Mouse (Mus musculus): ENCODE data around the gene Trim37.
"Not testable (repeated sequence)": the region's sequence is repeated elsewhere in the genome, so short reads cannot be mapped to it uniquely, and the experiment has no call there.

Gene Trim37

DNA sequence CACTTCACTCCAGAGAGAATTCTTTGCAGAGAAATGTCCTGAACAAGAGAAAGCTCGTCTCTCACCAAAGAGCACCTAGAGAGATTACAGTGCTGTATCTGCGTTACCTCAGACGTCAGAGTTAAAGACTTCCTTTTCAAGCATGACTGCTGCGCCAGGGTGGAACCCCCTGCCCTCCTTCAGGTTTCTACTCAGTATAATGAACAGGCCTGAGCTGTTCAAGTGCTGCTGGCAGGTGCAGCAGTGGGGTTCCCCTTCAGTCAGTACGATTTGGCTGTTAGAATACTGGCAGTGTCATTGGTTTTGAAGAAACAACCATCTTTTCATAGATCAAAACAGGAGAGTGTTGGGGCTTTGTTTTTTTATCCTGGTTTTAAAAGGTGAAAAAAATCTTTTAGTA is 100.2 kb downstream of the Trim37 start:
- in situ Hi-C loops (cut with MboI, MseI) = no loop called here

DNA sequence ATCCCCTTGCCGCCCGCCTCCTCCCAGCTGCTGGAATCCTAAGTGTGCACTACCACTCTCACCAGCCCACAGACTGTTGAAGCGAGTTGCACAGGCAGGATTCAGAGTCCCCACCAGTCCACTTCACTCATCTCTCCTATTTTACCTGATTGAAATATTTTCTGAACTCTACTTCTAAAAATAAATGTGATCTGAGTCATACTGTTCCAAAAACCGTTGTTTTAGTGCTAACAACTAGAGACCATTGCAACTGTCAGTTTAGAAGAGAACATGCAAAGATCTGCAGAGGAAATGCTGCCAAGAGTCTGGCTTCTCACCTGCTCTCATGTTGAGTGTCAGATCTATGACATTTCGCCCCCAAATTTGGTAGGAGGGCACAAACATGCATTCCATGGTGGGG is 106.5 kb downstream of the Trim37 start:
- in situ Hi-C loops (cut with MboI, MseI) = no loop called here

DNA sequence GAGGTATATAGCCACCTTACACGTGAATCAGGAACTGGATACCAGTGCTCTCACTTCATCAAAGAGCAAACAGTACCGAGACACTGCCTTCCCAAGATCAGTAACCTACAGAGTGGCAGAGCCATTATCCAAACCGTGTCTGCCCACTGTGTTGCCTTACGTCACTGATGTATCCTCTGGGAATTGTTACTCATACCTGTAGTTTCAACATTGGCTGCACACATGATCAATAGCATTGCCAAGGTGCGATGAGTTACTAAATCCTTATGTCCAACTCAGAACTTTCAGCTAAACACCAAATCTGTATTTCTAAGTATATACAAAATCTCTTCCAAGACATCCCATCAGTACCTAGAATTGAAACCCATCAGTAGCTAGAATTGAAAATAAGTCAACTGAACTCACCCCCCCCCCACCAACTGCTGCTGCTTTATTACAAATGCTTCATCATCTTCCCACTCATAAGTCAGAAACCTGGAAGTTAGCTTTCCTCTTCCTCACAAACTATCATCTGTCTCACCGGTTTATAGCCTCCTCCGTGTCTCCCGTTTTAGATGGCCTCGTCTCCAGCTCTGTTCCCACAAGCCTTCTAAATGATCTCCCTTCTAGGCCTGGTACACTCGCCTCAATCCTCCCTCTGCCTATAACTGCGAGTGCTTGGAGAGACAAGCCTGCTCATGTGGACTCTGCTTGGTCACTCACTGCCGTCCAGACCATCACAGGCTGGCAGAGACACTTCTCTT is 108.0 kb downstream of the Trim37 start:
- in situ Hi-C loops (cut with MboI, MseI) = no loop called here

DNA sequence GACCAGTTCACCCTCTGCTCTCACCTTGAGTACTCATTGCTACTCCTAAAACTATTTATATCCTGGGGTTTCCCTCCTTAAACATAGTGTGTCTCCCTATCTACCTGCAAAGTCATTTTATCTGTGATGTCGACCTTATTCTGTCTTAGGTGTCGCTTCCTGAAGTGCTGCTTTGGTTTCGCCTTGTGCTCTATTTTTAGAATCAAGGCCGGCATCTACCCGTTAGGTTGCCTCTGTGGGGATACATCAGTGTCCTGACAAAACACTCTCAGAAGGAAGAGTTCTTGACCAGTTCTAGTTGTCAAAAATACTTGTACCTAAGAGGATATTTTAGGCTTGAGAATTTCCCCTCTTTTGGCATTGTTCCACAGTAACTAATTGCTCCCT is 108.6 kb downstream of the Trim37 start:
- in situ Hi-C loops (cut with MboI, MseI) = no loop called here

DNA sequence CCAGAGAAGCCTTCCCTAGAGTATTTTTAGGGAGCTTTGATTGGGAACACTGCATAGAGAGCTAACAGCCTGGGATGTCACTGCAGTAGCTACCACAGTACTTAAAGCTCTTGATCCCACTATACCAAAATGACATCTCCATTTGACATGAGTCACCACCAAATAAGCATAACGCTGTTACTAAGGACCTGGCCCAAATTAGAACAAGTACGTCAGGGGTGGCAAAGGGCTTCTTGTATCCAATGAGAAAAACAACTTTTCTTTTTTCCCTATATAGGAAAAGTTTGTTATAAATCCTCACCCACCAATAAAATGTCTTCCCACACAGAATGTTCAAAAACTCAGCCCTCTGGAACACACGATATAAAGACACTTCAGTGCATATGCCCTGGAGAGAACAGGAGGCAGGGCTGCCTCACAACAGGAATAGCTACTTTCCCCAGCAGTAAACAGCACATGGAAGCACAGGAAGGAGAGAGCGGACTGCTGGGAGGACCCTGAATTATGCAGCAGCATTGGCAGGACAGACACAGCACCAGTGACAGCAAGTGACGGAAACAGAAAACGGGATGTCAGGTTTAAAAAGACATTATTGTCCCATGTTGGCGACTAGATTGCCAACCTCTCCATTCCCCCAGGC is 112.1 kb downstream of the Trim37 start:
- in situ Hi-C loops (cut with MboI, MseI) = no loop called here

DNA sequence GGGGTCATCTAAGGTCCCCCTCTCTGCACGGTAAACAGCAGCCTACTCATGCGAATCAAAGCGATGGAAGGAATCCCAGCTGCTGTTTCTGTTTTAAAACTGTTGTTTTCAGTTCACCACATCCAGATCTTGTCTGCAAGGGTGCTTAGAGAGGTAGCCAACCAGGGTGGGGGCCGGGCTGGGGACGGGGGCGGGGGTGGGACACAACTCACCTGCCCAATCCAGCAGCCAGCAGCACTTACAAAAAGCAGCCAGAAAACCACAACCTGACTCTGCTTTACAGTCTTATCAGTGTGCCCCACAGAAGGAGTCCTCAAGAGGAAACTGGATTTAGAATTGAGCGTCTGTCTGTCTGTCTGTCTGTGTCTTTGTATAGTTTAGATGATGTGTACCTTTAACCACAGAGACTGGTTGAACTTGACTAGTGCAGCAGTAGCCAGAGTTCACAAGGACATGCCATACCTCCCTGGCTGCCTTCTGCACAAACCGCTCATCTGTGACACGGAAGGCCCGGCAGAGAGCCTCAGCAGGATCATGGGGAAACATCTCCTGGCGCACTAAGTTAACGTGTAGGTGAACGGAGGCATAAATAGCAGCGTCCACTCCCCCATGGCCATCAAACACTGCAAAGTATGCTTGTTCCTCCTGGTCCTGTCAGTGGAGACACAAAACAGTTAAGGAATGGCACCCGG is 113.4 kb downstream of the Trim37 start:
- in situ Hi-C loops (cut with MboI, MseI) = no loop called here

DNA sequence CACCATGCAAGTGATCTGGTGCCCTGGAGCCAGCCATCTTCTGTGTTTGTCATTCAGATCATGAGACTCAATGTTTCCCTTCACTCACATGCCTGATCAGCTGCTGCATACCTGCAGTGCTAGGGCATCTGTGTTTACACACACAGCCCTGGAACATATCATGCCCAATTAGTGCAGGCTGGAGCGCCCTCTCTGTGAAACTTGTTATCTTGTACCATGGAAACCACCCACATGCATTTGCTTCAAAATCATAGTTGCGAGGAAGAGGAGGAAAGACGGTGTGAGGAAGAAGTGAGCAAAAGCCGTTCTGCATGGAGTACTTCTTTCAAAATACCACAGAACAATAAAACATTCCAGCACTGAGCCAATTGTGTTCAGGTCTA is 113.9 kb downstream of the Trim37 start:
- in situ Hi-C loops (cut with MboI, MseI) = no loop called here

DNA sequence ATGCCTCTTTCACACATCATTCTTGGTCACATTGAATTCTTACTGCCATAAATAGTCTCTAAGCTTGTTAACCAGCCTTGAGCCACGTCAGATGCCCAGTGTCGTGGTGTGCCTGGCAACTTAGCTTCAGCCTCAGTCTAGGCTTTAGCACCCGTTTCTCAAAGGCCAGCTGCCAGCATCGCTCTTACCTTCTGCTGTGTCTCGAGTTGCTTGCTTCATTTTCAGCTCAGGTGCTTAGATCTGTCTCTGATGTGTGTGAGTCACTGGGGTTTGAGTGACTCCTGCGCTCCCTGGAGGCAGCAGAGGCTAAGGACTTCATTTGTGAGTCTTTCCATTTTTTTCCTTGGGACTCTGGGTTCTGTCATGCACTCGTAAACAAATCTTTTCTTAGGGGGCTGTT is 114.4 kb downstream of the Trim37 start:
- in situ Hi-C loops (cut with MboI, MseI) = no loop called here

DNA sequence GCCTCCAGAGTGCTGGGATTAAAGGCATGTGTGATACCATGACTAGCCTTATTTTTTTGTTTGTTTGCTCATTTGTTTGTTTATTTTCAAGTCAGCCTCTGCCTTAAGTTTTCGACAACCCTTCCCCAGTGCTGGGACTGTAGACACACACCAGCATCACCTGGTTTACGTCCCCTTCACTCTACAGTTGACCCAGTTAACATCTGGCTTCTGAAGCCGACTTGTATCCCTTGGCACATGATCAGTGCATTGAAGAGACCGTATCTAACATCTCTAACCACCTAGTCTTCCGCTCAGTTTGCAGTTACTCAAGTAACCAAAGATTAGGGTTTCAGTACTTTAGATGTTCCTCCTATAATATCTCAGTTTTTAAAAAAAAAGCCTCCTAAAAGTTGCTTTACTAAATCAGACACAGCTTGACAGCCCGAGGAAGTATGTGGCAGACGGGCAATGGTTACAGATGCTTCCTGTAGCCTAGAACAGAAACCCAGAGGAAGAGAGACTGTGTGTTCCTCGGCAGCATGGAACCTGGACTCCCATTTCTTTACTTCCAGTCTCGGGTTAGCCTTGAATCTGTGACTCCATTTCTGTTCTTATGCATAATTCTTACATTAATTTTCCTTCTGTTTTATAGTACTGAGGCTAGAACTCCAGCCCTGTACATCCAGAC is 118.4 kb downstream of the Trim37 start:
- in situ Hi-C loops (cut with MboI, MseI) = no loop called here

DNA sequence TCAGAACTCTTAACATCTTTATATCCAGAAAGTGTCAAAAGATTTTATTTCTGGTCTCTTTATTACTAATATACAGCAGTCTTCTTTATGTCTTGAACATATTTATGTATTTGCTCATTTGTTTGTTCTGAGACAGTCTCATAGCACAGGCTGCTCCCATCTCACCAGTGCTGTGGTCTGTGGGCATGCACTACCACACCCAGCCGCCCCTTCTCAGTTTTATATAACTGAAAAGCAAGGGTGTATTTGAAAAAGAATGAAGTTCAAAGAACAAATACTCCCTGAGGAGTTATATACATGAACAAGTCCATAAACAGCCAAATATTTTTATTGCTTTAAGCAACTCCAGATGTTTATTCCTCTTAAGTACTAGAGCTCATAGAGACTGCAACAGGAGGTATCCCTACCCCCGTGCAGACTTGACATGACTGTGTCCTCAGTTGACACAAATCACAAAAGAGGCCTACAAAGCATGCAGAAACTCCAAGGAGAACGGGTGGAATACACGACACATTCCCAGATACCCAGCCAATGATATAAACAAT is 119.3 kb downstream of the Trim37 start:
- in situ Hi-C loops (cut with MboI, MseI) = no loop called here

DNA sequence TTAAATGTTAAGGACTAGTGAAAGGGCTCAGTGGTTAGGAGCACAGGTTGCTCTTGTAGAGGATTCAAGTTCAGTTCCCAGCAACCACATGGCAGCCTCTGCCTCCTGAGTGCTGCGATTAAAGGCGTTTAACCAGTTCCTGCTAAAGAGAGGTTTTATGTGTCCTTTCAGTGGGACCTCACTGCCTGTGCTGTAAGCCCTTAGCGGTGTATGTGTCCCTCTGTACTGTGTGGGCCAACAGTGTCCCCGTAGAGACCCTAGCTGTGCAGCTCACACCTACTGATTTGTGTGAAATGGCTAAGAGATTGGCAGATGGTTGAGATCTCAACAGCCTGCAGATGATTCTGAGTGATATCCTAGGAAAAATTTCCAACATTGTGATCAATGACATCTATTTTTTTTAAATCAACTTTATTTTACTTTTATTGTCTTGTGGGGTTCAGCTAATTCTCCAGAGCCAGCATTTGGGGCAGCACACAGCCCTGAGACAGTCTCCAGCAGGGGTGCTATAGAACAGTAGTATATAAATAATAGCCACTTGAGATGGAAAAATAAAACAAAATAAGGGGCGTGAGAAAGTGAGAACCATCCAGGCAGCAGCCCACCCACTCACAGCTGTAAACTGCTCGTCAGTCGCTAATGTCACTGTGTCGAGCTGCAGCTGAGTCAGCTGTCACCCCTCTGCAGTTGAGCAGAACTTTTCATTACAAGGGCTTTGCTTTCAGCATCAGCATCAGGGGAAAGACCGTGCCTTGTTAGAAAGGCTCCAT is 120.0 kb downstream of the Trim37 start:
- in situ Hi-C loops (cut with MboI, MseI) = no loop called here

DNA sequence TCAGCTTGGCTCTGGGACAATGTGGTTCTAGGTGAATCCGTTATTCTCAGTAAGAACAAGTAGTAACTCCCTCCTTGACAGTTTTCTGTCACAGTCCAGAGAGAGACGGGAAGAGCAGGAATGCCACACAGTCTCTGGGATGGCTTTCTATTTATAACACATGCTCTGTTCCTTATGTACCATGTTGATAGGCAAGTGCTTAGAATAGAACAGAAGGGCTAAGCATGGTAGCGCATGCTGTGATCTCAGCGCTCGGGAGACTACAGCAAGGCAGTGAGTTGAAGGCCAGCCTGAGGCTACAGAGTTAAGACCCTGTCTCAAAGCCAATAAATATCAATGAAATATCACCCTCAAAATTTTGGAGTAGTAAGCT is 120.6 kb downstream of the Trim37 start:
- in situ Hi-C loops (cut with MboI, MseI) = no loop called here

DNA sequence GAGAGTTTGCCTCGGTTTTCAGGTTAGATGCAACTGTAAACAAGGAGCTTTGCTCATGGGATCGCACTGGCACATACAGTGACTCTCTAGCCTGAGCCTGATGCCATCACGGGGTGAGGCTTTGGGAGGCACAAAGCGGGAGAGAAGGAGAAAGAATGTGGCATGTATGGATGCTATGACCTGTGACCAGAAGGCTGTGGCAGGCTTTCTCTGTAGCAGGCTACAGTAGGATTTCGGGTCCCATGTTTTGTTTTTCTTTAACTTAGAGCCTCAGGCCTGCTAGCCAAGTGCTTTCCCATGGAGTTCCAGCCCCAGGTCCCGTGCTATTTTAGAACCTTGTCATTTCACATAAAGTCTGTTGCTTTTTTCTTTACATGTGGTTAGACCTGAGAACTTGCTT is 123.3 kb downstream of the Trim37 start:
- in situ Hi-C loops (cut with MboI, MseI) = no loop called here

DNA sequence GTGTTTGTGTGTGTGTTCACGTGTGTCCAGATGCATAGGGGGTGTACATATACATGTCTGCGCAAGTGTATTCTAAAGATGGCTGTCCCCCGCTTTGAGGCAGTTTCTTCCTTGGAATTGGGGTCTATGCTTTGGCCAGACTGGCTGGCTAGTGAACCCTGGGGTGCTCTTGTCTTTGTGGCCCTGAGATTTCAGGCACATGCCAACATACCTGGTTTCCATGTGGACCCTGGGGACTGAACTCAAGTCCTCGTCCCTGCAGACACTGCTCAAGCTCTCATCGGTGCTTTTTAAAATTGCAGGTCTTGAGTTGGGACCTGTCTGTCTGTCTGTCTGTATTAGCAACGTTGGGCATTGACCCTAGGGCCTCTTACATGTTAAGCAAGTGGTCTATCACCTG is 126.4 kb downstream of the Trim37 start:
- in situ Hi-C loops (cut with MboI, MseI) = no loop called here

DNA sequence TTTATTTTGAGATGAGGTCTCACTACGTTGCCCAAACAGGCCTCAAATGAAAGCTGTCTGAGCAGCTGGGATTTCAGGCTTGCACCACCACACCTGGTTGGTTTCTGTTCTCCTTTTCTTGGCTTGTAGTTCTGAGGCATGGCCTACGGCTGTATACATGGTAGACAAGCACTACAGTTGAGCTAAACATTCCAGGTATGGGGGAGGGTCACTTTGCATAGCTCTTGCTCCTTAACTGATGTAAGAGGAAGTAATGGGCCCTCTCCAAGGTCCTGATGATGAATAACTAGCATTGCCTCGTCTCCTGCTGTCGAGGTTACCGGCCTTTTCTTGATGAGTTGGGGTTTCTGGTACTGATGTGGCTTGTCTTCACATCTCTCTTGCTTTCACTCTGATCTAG is 127.3 kb downstream of the Trim37 start:
- in situ Hi-C loops (cut with MboI, MseI) = no loop called here

DNA sequence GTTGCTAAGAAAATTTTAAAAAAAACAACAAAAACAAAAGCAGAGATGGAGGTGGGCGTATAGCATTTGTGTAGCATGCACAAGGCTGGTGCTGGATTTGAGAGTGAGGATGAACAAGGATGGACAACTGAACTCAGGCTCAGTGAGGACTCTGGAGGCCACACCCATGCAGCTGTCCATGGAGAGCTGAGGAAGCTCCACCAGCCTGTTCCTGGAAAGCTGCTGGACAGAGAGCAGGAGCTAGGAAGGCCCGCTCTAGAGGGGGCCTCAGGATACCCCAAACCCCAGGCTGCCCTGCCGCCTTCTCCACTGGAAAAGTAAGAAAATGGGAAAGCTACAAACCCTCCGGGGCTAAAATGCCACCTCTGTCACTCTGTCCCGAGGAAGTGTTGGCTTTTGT is 130.4 kb downstream of the Trim37 start:
- in situ Hi-C loops (cut with MboI, MseI) = no loop called here

DNA sequence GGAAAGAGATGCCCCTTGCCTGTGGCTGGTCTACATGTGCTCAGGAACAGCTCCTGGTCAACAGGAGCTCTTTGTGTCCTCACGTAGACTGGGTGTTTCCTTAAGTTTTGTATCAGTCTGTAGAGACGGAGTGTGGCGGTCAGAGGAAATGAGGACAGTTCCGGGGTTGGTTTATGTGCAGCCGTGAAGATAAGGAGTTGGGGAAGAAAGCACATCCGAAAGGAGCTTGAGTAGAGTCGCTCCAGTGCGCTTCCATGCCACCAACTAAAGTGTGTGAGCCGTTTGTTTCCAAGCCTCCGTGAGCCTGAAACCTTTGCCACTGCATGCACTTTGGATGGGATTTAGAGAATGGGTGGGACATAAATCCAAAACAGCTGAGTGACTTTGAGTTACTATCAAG is 132.9 kb downstream of the Trim37 start:
- in situ Hi-C loops (cut with MboI, MseI) = no loop called here

DNA sequence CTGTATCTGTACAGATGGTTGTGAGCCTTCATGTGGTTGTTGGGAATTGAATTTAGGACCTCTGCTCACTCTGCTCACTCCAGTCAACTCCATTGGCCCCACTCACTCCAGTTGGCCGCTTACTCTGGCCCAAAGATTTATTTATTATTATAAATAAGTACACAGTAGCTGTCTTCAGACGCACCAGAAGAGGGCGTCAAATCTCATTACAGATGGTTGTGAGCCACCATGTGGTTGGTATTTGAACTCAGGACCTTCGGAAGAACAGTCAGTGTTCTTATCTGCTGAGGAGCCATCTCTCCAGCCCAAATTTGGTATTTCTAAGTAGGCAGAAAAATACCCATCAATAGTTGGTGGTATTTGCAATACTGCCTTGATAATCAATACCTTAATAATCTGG is 134.8 kb downstream of the Trim37 start:
- in situ Hi-C loops (cut with MboI, MseI) = not testable (repeated sequence)

DNA sequence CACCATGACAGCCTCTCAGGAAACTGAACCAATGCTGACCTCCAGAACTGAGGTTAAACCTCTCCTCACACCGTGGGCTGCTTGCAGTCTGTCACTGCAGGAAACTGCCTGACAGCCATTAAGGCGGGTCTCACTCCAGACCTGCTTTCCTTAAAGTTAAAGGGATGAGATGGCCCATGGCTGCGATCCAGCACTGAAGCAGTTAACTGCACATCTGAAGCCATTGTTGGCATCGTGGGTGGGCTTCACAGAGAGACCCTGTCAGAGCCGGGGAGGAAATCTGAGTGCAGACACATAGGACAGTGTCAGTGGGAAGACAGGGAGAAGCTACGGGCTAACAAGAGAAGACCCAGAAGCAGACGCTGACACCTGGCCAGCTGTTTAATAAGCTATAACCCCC is 137.1 kb downstream of the Trim37 start:
- in situ Hi-C loops (cut with MboI, MseI) = no loop called here

DNA sequence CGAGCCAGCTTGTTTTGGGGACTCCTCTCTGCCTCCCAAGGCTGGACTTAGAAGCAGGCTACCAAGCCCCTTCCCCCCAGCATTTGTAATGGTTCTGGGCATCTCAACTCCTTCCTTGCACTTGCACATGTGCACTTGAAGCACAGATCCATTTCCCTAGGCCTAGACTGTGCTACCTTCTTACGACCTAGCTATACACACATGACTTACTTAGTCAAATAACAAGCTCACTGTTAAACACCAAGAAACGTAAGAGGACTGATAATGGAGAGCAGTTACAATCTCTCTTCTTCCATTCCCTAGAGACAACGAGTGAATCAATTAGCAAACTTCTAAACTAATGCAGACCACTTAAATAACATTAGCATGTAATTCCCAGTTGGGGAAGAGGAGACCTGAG is 139.4 kb downstream of the Trim37 start:
- in situ Hi-C loops (cut with MboI, MseI) = loop anchor here (5.0 kb wide), 2 partner anchors 54 to 106 kb away; no protein-coding TSS in a partner anchor

DNA sequence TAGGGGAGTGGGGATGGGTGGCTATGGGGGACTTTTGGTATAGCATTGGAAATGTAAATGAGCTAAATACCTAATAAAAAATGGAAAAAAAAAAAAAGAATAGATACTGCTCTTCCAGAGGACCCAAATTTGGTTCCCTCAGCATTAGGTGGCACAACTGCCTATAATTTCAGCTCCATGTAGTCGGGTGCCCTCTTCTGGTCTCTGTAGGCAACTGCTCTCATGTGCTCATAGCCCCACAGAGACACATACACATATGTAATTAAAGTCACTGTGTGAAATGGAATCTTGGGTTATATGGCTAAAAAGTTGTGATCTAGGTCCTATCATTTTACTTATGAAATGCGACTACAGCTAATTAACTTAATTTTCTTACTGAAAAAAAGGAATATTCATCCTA is 141.9 kb downstream of the Trim37 start:
- in situ Hi-C loops (cut with MboI, MseI) = loop anchor here (5.0 kb wide), 2 partner anchors 57 to 103 kb away; no protein-coding TSS in a partner anchor
